Mouse (Mus musculus): ENCODE measurements around the gene Prdm13.

Prdm13 gene

DNA sequence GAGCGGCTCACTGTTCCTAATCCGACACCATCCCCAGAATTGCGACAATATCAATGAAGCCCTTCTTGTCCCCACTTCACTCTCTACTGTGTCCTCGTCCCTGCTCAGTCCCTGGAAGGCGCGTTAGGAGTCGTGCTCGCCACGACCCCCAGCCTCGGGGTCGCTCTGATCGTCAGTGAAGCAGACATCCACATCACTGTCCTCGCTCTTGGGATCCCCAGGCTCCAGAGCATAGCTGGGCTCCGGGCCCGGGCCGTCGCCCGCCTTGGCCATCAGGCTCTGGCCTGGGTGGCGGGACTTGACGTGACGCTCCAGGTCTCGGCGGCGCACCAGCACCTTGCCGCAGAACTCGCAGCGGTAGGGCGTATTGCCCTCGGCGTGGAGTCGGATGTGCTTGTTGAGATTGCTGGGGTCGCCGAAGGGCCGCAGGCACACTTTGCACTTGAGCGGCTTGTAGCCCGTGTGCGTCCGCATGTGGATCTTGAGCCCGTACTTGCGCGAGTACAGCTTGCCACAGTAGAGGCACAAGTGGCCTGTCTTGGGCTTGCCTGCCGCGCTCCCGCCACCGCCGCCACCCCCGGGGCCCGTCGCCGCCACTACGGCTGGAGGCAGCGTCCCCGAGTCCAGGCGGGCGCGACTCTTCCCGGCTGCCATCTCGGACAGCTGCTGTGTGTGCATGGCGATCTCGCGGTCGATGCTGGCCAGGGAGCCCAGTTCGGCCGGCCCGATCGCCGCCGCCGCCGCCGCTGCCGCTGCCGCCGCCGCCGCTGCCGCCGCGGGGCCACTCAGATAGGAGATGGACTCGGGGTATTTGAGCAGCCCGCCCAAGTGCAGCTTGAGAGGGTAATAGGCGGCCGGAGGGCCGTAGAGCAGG lies 7.4 kb downstream of the Prdm13 start:
- DNase-seq (ENCODE audit: low read depth, low spot score): no peak

DNA sequence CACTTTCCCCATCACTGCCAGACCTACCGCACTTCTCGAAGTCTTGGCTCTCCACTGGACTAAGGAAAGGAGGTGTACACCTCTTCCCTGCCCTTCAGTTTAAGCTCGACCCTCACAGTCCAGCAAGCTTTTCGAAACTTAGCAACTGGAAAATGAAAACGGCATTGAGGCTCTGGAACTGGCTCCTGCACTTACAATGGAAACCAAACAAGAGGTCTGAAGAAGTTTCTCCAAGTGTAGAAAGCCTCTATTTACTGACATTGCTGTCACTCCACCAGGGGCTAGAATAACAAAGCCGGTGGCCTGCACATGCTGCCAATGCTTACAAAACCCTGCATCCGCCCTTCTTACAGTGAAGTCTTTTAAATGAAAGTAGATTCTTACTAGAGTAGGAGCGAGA lies 11.1 kb downstream of the Prdm13 start:
- no peak for DNase-seq (ENCODE audit: low read depth, low spot score)

DNA sequence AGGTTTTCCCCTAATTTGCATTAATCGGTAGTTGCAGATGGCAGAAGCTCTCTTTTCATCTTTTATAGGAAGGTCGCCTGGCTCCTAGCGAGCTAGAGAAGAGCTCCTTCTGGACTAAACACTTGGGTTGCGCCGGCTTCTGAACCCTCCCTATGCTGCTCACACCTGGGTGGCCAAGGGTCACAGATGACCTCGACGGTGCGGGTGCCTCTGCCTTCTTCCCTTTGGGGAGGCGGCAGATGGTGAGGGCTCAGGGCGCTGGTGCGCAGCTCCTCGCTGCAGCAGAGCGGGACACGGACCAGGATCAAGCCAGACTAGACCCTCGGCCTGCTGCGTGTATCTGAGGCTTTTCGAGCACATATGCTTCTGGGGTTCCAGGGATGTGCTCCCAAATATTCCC lies 11.7 kb downstream of the Prdm13 start:
- DNase-seq (ENCODE audit: low read depth, low spot score): no peak

DNA sequence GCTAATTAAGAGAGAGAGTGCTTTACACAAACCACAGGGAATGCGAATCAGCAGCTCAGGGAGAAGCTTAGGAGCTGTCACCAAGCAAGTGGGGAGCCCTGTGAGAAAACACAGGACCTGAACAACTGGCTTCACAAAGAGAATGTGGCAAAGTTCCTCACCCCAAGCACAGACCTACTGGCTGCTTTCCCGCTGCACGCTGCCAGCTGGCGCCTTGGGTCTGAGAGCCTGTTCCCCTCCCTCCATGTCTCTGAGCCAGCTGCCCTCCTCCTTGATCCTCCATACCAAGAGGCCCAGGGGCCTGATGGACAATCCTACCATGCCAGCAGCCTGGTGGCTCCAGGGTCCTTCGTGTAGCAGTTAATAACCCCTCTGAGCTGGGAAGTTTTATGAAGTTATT lies 19.8 kb downstream of the Prdm13 start:
- DNase-seq (ENCODE audit: low read depth, low spot score): no peak

DNA sequence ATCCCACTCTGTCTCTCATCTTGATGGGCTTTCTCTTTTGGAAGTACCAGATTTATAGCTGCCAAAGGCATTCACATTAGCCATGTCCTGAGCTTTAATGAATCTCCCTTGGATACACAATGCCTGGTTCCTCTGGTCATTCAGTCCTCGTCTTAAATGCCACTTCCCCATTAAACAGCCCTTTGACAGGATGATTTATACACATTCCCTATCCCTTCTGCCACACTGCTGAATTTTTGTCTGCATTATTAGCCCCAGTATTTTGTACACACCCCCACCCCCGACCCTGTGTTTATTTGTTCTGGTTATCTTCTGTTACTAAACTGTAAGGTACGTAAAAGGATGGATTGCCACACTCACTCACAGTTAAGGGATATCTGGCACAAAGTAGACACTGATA lies 27.6 kb downstream of the Prdm13 start:
- no peak for DNase-seq (ENCODE audit: low read depth, low spot score)

DNA sequence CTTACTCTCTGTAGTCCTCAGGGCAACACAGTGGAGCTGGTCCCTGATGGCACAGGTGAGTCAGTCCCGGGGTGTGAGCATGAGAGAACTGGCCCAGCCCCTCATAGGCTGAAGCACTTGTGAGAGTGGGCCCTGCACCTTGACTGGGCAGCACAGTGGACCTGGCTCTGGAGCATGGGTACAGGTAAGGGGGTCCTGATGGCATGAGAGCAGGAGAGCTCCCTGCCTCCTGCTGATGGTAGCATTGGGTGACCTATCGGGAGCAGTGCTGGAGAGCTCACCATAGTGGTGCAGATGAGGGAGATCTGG lies 56.5 kb downstream of the Prdm13 start:
- no peak for DNase-seq (ENCODE audit: low read depth, low spot score)

DNA sequence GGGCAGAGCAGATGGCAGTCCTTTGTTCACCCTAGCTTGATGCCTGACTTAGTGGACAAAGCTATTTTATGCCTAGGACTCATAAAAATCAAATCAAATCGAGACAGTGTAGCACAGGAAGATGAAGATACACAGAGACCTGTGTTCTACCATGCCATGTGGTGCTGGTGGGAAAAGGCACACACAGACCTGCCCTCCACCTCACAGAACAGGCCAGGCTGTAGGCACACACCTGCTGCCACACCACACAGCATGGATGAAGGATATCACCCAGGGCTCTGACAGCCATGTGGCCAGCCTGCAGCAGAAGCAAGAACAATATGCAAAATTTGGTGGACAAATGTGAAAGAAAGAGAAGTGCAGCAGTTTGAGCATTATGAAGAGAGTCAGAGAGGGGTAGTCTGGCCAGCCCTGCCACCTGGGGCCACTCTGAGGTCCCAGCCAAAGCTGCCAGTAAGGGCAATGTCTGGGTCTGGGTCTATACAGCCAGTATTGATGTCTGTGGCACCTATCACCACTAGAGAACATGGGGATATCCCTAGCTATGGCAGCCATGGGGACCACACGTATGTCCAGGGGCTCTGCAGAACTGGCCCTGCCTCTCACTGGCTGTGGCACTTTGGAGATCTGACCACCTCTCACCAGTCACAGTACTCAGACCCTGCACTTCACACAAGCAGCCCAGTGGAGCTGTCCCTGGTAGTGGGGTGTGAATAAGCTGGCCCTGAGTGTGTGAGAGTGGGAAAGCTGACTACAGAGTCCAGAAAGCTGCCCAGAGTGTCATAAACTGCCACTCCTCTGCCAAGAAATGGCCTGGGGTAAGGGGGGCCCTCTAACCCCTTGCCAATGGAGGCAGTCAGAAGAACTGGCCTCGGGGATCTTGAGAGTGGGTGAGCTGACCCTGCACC lies 57.1 kb downstream of the Prdm13 start:
- DNase-seq (ENCODE audit: low read depth, low spot score): no peak

Measured in 3T3-L1 (cell line).